Mouse (Mus musculus): Measurements from ENCODE around the gene Sfxn5.

Gene Sfxn5

GRCm38 (mm10) chr6:85363906-85364260 lies 30.7 kb upstream of the Sfxn5 start:
- DNase-seq = no peak

GRCm38 (mm10) chr6:85363231-85363905 lies 30.1 kb upstream of the Sfxn5 start:
- DNase-seq = no peak

- DNase-seq = peak in 1 of 2 experiments; percentile 13
Measured at GRCm38 (mm10) chr6:85362610-85363009, 29.4 kb upstream of the Sfxn5 start.

- peak in 1 of 2 experiments; percentile 3 for DNase-seq
Measured at GRCm38 (mm10) chr6:85360311-85360710, 27.1 kb upstream of the Sfxn5 start.

- DNase-seq = no peak
Measured at GRCm38 (mm10) chr6:85358877-85359276, 25.7 kb upstream of the Sfxn5 start.

- DNase-seq = no peak
Measured at GRCm38 (mm10) chr6:85356682-85357465, 23.7 kb upstream of the Sfxn5 start.

GRCm38 (mm10) chr6:85355753-85356152 lies 22.5 kb upstream of the Sfxn5 start:
- DNase-seq = no peak

- DNase-seq = peak; percentile 67 to 73
Measured at GRCm38 (mm10) chr6:85354709-85355108, 21.5 kb upstream of the Sfxn5 start.

GRCm38 (mm10) chr6:85353706-85354105 lies 20.5 kb upstream of the Sfxn5 start:
- peak in 1 of 2 experiments; percentile 11 for DNase-seq

- DNase-seq = no peak
Measured at GRCm38 (mm10) chr6:85350157-85350556, 16.9 kb upstream of the Sfxn5 start.

- DNase-seq = peak; percentile 58 to 70
Measured at GRCm38 (mm10) chr6:85349246-85349645, 16.0 kb upstream of the Sfxn5 start.

GRCm38 (mm10) chr6:85348133-85348532 lies 14.9 kb upstream of the Sfxn5 start:
- DNase-seq = no peak

GRCm38 (mm10) chr6:85346028-85346634 lies 12.9 kb upstream of the Sfxn5 start:
- peak; percentile 86 to 91 for DNase-seq

- DNase-seq = peak; percentile 51 to 59
Measured at GRCm38 (mm10) chr6:85344929-85345328, 11.7 kb upstream of the Sfxn5 start.

- no peak for DNase-seq
Measured at GRCm38 (mm10) chr6:85343027-85343426, 9.8 kb upstream of the Sfxn5 start.

GRCm38 (mm10) chr6:85341814-85342501 lies 8.7 kb upstream of the Sfxn5 start:
- no peak for DNase-seq

- DNase-seq = no peak
Measured at GRCm38 (mm10) chr6:85340184-85340583, 7.0 kb upstream of the Sfxn5 start.

GRCm38 (mm10) chr6:85339273-85339901 lies 6.2 kb upstream of the Sfxn5 start:
- DNase-seq = peak; percentile 79 to 83

GRCm38 (mm10) chr6:85336944-85337343 lies 3.7 kb upstream of the Sfxn5 start:
- DNase-seq = peak; percentile 40 to 41

- no peak for DNase-seq
Measured at GRCm38 (mm10) chr6:85335352-85335751, 2.1 kb upstream of the Sfxn5 start.

- DNase-seq = peak in 1 of 2 experiments; percentile 28
Measured at GRCm38 (mm10) chr6:85334851-85335250, 1.6 kb upstream of the Sfxn5 start.

GRCm38 (mm10) chr6:85334251-85334650 lies 1.0 kb upstream of the Sfxn5 start:
- DNase-seq = peak in 1 of 2 experiments; percentile 15

- DNase-seq = peak in 1 of 2 experiments; percentile 56
Measured at GRCm38 (mm10) chr6:85333732-85334131, 510 bp upstream of the Sfxn5 start.

Measured in cerebellum, adult 18-20 months (tissue).